Comparison of ENCODE assay signal across 17 mouse cellular contexts in the genomic region with DNA sequence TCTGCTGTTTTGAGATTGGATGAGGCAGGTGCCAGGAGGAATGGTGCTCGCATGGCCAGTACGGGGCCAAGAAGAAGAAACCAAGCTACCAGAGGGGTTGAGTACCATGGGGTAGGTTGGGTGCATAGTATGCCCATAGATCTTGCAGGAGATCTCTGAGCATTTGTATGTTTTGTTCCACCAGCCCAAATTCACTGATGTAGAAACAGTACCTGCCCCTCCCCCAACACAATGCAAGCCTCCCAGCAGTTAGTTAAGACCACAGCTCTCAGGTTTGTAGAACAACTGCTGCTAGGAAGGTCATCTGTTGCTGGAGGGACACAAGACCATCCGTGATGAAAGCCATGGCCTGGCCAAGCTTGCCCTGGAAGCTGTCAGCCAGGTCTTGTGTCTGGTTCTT.
"Had no signal": no experiment of that assay in that cellular context is flagged by ENCODE, and none has a peak within 500 bp of the region (broad histone marks: within the 10 kb centered on the region; RNA-seq: fewer than 3 reads in every experiment).

No protein-coding gene starts in this region.

- H3K9ac ChIP-seq: neural tube, embryonic 12.5 days; neural tube, embryonic 13.5 days; neural tube, embryonic 15.5 days; stomach, embryonic 15.5 days had no signal

- H3K36me3 ChIP-seq: neural tube, embryonic 12.5 days; neural tube, embryonic 13.5 days; neural tube, embryonic 15.5 days; stomach, embryonic 15.5 days had no signal

- DNase-seq: retina, postnatal 1 day; right cerebral cortex, adult 18-20 months; right cerebral cortex, postnatal 14 days; right cerebral cortex, postnatal 25 days; right cerebral cortex, postnatal 4 days; spleen, adult 18-20 months; thymus, adult 18-20 months; thymus, adult 2 months; thymus, postnatal 14 days; thymus, postnatal 25 days; thymus, postnatal 36 days; thymus, postnatal 4 days had no signal

- H3K4me2 ChIP-seq: neural tube, embryonic 12.5 days; neural tube, embryonic 13.5 days; neural tube, embryonic 15.5 days; stomach, embryonic 15.5 days had no signal

- H3K27me3 ChIP-seq: neural tube, embryonic 12.5 days; neural tube, embryonic 13.5 days; neural tube, embryonic 15.5 days; stomach, embryonic 15.5 days had no signal

- H3K27ac ChIP-seq: neural tube, embryonic 12.5 days; neural tube, embryonic 13.5 days; neural tube, embryonic 15.5 days; stomach, embryonic 15.5 days; stomach, postnatal 0 days had no signal

- H3K4me1 ChIP-seq: neural tube, embryonic 12.5 days; neural tube, embryonic 13.5 days; neural tube, embryonic 15.5 days; stomach, embryonic 15.5 days had no signal

- H3K4me3 ChIP-seq: neural tube, embryonic 12.5 days; neural tube, embryonic 13.5 days; neural tube, embryonic 15.5 days; stomach, embryonic 15.5 days had no signal

- H3K9me3 ChIP-seq: neural tube, embryonic 12.5 days; neural tube, embryonic 13.5 days; neural tube, embryonic 15.5 days; stomach, embryonic 15.5 days had no signal
